Mouse (Mus musculus): ENCODE results near the gene Evc.

- TF ChIP-seq POLR2A (IDR thresholded peaks at IDR 0.05; ENCODE audit: low read depth, low read length): no peak
- no peak for TF ChIP-seq CTCF (conservative IDR thresholded peaks at IDR 0.05; ENCODE audit: insufficient read depth, insufficient read length, low read depth, low read length)
These were observed 79.5 kb downstream of the Evc start for GRCm38 (mm10) chr5:37257243-37257642.
